Mouse (Mus musculus) small intestine, adult 2 months (tissue): ENCODE data around the gene Zfp281. TPM values are rescaled to one million over a fixed set of nuclear protein-coding genes. Genes with fewer than 3 reads are reported as not detected.

ENCODE experiments used
- H3K27ac ChIP-seq: fragments of 200-500 bp; 2 replicates; pipeline ENCODE4 v1.5.1; 2012; ENCODE audit warnings: low read depth, low read length, control low read depth, inconsistent platforms; ENCODE audit not compliant: insufficient read depth
- H3K27me3 ChIP-seq: fragments of 200-500 bp; 2 replicates; pipeline ENCODE4 v1.6.1; 2012; ENCODE audit warnings: mild to moderate bottlenecking, moderate library complexity, low read length, inconsistent platforms; ENCODE audit not compliant: control insufficient read depth, insufficient read depth
- H3K36me3 ChIP-seq: fragments of 200-500 bp; 2 replicates; pipeline ENCODE4 v1.6.1; 2012; ENCODE audit warnings: mild to moderate bottlenecking, low read length, control low read depth, inconsistent platforms; ENCODE audit not compliant: control insufficient read depth, insufficient read depth
- H3K4me1 ChIP-seq: fragments of 200-500 bp; 2 replicates; pipeline ENCODE4 v1.6.1; 2012; ENCODE audit warnings: low read length, inconsistent platforms, mixed read lengths; ENCODE audit not compliant: control insufficient read depth, insufficient read depth, insufficient read length
- H3K4me3 ChIP-seq: fragments of 200-500 bp; 2 replicates; pipeline ENCODE4 v1.5.1; 2012; ENCODE audit warnings: low read depth, mild to moderate bottlenecking, control low read depth, inconsistent platforms, low read length, moderate library complexity
- CTCF ChIP-seq: fragments of 200-500 bp; IDR thresholded peaks from 2 replicates; pipeline ENCODE4 v1.5.1; 2012; ENCODE audit warnings: low read depth, mild to moderate bottlenecking, control low read depth, inconsistent platforms, low read length, moderate library complexity, mixed read lengths; ENCODE audit not compliant: insufficient replicate concordance, insufficient read length; ENCODE audit errors: extremely low read depth
- POLR2A ChIP-seq: fragments of 200-500 bp; IDR thresholded peaks from 2 replicates; pipeline ENCODE4 v1.6.1; 2012; ENCODE audit warnings: low read depth, mild to moderate bottlenecking, control low read depth, inconsistent platforms, low read length, moderate library complexity
- WGBS: fragments of 180-500 bp; shearing (Covaris S2); methylation state at CpG from one replicate; pipeline ENCODE4 v1.1.7; 2018; 5-methylcytosine and 5-hydroxymethylcytosine counted together
- polyA plus RNA-seq: library from polyadenylated mRNA; depleted of rRNA; stranded (reverse); fragments of >200 nt; gene quantifications from 2 replicates; pipeline ENCODE4 v1.2.3, GENCODE M21; 2012; rRNA removed

Gene Zfp281
- polyA plus RNA-seq, 1 experiment: 0.63 TPM

GRCm38 (mm10) chr1:136678836-136679235 lies 54.1 kb downstream of the Zfp281 start:
- TF ChIP-seq CTCF (no peak), POLR2A (no peak)
- Histone ChIP-seq H3K4me1 (peaks cover 12% of the 10 kb centered on the region), H3K27me3 (no peaks in the 10 kb centered on the region), H3K27ac (peak overlapping the region; percentile 33; the same call in 1 of the 2 replicates), H3K4me3 (no peak overlapping the region), H3K36me3 (no peaks in the 10 kb centered on the region)
- WGBS: 31% methylated on average over 4 of the region's 4 CpGs

Other genes with a start within 250 kb of the Zfp281 start
- 0.28 and 0.49 TPM in 2 replicates for gene Ddx59, start 209.6 kb upstream of the Zfp281 start, polyA plus RNA-seq
- 0.11 and 0.34 TPM in 2 replicates for gene Kif14, start 158.6 kb upstream of the Zfp281 start, polyA plus RNA-seq